Mouse (Mus musculus): ENCODE measurements around the gene Zfp668.
"Not testable (repeated sequence)": the region's sequence is repeated elsewhere in the genome, so short reads cannot be mapped to it uniquely, and the experiment has no call there.

Zfp668 gene

GRCm38 (mm10) chr7:127876467-127877348, at the start of gene Zfp668:
TSS of gene Zfp668 (minus strand) at chr7:127876828.
- DNase-seq (ENCODE audit: low read depth in 2 of 2, low spot score in 2 of 2), result peak; percentile 87 to 92

DNA sequence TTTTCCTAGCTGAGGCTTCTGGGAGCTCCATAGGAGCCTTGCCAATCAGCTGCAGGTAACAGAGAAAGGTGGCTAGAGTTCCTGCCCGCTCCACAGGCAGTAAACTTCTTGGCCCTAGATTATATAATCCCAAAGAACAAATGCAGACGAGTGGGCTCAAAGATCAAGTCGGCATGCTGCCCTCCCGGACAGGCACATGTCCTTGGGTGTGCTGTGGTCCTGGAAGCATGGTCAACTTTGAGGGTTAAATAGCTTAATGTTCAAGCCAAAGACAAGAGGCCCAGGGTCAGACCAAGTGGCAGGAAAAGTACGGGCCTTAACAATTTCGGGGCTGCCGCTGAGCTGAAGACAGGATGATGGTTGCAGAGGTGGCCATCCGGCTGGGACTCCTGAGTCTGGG, 49.4 kb upstream of the Zfp668 start:
- DNase-seq (ENCODE audit: low read depth in 2 of 2, low spot score in 2 of 2), result no peak

GRCm38 (mm10) chr7:127925252-127925651, 48.6 kb upstream of the Zfp668 start:
- DNase-seq (ENCODE audit: low read depth in 2 of 2, low spot score in 2 of 2), result no peak

GRCm38 (mm10) chr7:127923714-127924113, 47.1 kb upstream of the Zfp668 start:
- DNase-seq (ENCODE audit: low read depth in 2 of 2, low spot score in 2 of 2), result no peak

DNA sequence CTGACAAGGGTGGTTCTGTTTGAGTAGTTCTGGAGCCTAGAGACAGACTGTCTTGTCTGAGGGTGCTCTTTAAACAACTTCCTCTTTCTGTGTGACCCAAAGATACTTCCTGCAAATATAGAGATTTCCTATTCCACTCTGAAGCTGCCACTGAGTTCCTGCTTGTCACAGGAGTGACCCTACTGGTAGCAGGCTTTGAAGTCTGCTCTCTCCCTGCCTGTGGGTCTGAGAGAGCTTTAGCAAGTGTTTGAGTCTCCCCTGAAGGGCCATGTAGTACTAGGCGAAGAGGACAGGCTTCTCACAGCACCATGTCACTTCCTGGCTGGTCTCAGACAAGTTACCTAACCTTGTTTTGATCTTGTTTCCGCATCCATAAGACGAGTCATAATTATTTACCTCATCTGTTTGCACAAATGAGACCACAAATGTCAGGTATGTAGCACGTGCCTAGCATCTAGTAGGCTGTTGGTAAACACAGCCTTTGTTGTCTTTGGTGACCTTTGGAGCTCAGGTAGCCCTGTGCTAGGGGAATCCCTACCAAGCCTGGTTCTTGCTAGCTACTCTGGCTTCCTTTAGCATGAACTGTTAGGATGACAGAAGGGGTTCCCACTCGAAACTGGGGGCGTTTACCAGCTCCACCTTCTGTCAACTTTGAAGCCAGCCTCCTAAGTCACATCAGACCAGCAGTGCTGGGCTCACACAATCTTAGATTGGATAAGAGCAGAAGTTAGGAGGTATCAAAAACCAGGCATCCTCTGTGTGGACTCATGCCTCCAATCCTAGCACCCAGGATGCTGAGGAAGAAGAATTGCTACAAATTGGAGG, 46.0 kb upstream of the Zfp668 start:
- DNase-seq (ENCODE audit: low read depth in 2 of 2, low spot score in 2 of 2), result no peak

GRCm38 (mm10) chr7:127921516-127921915, 44.9 kb upstream of the Zfp668 start:
- no peak for DNase-seq (ENCODE audit: low read depth in 2 of 2, low spot score in 2 of 2)

- DNase-seq (ENCODE audit: low read depth in 2 of 2, low spot score in 2 of 2), result no peak
These were observed 42.7 kb upstream of the Zfp668 start for GRCm38 (mm10) chr7:127919290-127919689.

DNA sequence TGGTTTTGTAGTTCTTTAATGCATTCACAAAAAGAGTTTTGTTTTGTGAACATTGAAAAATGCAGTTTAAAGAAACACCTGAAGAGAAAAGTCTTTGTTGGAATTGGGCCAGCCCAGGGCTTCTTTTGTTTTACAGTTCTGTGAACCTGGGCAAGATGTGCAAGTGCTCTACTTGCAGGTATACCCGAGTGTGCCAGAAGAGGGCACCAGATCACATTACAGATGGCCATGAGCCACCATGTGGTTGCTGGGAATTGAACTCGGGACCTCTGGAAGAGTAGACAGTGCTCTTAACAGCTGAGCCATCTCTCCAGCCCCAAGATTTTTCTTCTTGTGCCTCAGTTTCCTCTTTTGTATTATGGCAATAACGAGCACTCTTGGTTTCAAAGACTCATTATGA, 41.6 kb upstream of the Zfp668 start:
- DNase-seq (ENCODE audit: low read depth in 2 of 2, low spot score in 2 of 2), result peak; percentile 39 to 67

- DNase-seq (ENCODE audit: low read depth in 2 of 2, low spot score in 2 of 2), result no peak
These were observed 38.7 kb upstream of the Zfp668 start for GRCm38 (mm10) chr7:127915293-127915692.

GRCm38 (mm10) chr7:127912938-127913337, 36.3 kb upstream of the Zfp668 start:
- DNase-seq (ENCODE audit: low read depth in 2 of 2, low spot score in 2 of 2), result no peak

DNA sequence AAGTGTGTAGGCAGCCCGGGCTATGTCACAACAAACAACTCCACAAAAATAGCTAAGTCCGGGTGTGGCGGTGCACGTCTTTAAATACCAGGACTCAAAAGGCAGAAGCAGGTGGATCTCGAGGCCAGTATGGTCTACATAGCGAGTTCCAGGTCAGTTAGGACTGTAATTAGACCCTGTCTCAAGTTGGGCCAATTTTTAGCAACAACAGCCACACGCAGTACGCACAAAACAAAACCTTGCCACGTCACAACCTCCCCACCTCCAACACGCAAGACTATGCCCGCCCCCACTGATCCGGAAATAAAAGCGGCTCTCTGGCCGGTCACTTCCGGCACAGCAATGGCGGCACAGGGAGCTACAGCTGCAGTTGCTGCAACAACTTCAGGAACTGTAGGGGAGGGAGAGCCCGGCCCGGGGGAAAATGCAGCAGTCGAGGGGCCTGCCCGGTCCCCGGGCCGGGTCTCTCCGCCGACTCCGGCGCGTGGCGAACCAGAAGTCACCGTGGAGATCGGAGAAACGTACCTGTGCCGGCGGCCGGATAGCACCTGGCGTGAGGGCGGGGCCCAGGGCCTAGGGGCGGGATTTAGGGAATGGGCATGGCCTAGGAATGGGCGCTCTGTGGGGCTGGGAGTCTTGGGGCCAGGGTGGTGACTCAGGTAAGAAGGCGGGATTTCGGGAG, 35.7 kb upstream of the Zfp668 start, which contains the start of gene Kat8:
TSS of gene Kat8 (plus strand) at position 327 of the 682 bp plus-strand sequence.
- DNase-seq (ENCODE audit: low read depth in 2 of 2, low spot score in 2 of 2), result peak; percentile 71 to 86

DNA sequence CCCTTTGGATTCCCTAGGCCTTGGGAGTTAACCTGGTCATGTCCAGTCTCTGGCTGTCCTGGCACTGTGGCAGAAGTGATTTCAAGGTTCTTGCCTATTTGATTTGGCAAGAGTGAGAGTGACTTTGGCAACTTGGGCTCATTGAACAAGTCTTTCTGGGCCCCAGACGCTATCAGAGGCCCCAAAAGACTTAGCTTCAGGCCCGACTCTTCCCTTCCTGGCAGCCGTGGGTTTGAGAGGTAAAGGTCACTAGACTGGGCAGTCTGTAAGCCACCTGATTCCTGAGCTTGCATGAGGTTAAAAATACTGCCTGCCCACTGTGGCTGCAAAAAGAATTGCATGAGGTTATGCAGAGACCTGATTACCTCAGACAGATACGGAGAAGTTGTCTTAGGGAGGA, 32.0 kb upstream of the Zfp668 start:
- no peak for DNase-seq (ENCODE audit: low read depth in 2 of 2, low spot score in 2 of 2)

GRCm38 (mm10) chr7:127907939-127908338, 31.3 kb upstream of the Zfp668 start:
- DNase-seq (ENCODE audit: low read depth in 2 of 2, low spot score in 2 of 2), result no peak

DNA sequence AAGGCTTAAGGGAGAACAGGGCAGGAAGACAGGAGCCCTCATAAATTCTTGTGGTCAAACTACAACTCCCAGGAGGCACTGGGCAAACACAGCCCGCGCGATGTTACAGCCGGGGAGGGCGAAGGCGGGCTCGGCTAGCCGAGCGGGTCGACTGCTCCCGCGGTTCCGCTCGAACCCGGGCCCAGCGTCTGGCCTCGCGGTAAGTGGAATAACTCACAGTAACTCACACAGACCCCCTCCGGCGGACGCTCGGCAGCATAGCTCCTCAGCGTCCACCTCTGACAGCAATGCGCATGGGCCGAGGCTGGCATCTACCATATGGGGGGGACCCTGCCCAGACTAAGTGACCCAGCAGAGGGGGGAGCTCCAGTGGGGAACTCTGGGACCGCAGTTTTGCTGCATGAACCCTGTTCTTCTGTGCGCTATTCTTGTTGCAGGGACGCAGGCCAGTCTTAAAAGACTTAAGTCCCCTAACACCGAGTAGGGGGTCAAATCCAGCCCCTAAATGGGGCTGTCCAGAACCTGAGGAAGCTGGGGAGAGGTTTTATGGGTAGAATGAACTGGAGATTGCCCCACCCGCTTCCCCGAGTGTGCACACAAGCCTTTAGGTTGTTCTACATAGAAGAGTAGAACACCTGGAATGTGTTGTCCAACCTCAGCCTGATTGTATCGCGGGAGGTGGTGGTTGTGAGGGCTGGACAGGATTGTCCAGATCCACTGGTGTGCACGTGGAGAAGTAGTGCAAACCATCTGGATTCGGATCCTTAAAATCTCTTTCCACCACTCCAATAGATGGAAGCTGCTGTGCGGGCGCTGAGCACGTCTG, 27.6 kb upstream of the Zfp668 start, which contains the start of gene Bckdk:
TSS of gene Bckdk (plus strand) at position 112 of the 826 bp plus-strand sequence.
- peak; percentile 36 to 53 for DNase-seq (ENCODE audit: low read depth in 2 of 2, low spot score in 2 of 2)

- DNase-seq (ENCODE audit: low read depth in 2 of 2, low spot score in 2 of 2), result no peak
These were observed 25.1 kb upstream of the Zfp668 start for GRCm38 (mm10) chr7:127901772-127902171.

DNA sequence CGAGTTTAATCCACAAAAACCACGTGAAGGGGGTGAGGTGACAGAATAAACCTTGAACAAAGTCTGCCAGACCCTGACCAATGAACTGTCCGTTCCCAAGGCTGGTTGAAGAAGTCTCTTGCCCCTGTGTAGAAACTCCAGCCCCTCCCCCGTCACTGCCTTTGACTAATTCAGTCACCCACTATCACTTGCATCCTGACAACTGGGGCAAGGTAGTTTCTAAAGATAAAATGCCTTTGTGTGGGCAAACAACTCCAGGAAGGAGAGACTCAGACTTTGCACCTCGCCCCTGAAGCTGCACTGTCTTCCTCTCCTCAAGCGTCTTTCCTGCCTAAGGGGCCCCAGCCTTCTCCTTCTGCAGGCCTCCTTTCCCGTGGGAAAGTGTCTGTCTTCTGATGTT, 23.4 kb upstream of the Zfp668 start:
- no peak for DNase-seq (ENCODE audit: low read depth in 2 of 2, low spot score in 2 of 2)

GRCm38 (mm10) chr7:127898179-127898956, 21.7 kb upstream of the Zfp668 start:
- peak; percentile 44 to 69 for DNase-seq (ENCODE audit: low read depth in 2 of 2, low spot score in 2 of 2)

- DNase-seq (ENCODE audit: low read depth in 2 of 2, low spot score in 2 of 2), result no peak
These were observed 20.9 kb upstream of the Zfp668 start for GRCm38 (mm10) chr7:127897542-127897941.

DNA sequence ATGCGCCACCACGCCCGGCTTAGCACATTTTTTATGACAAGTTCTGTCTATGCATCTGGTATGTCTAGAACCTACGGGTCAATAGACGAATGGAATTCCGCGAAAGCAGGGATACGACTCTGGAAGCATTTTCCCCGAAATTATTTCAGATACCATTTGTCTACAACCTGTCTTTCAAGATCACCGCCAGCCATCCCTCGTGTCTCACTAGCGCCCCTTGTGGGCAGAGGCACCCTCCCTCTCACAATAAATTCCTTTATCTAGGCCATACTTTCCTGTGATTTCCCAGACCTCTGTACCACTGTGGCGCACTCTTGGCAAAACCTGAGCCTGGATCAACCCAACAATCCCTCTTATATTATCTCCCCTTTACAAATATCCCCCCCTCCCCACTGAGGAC, 19.8 kb upstream of the Zfp668 start:
- peak; percentile 66 to 71 for DNase-seq (ENCODE audit: low read depth in 2 of 2, low spot score in 2 of 2)

DNA sequence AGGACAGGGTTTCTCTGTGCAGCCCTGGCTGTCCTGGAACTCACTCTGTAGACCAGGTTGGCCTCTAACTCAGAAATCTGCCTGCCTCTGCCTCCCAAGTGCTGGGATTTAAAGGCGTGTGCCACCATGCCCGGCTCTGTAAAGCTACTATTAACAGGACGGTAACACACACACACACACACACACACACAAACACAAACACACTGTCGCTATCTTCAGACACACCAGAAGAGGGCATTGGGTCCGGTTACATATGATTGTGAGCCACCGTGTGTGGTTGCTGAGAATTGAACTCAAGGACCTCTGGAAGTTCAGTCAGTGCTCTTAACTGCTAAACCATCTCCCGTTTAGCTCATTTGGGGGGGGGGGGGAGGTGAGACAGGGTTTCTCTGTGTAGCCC, 19.3 kb upstream of the Zfp668 start:
- not testable (repeated sequence) for DNase-seq (ENCODE audit: low read depth in 2 of 2, low spot score in 2 of 2)
